Mouse (Mus musculus) G1E (cell line): ENCODE data around the gene Hmgcl. TPM values are rescaled to one million over a fixed set of nuclear protein-coding genes. Genes with fewer than 3 reads are reported as not detected.

Experiments used
- ATAC-seq: 2 replicates; pipeline ENCODE4 v1.8.0; 2016; ENCODE audit warnings: mild to moderate bottlenecking; ENCODE audit not compliant: insufficient number of reproducible peaks, poor library complexity, low FRiP score, severe bottlenecking; ENCODE audit errors: extremely low read depth
- DNase-seq: peaks from one replicate; pipeline ENCODE4 v3.0.0; 2012; ENCODE audit warnings: low spot score
- H3K27me3 ChIP-seq: 2 replicates; pipeline ENCODE4 v1.6.1; 2012; ENCODE audit warnings: mild to moderate bottlenecking, low read length, inconsistent platforms; ENCODE audit not compliant: insufficient read depth
- H3K36me3 ChIP-seq: replicated peaks from 2 replicates; pipeline ENCODE3; 2012; ENCODE audit warnings: mild to moderate bottlenecking, inconsistent platforms
- H3K4me1 ChIP-seq: 2 replicates; pipeline ENCODE4 v1.6.1; 2012; ENCODE audit warnings: low read depth, low read length, inconsistent platforms, mixed read lengths; ENCODE audit not compliant: insufficient read depth
- H3K4me3 ChIP-seq: 2 replicates; pipeline ENCODE4 v1.5.1; 2012; ENCODE audit warnings: low read depth, mild to moderate bottlenecking, inconsistent platforms, low read length, moderate library complexity, mixed read lengths
- H3K9me3 ChIP-seq: replicated peaks from 2 replicates; pipeline ENCODE4 v1.6.1; 2012; ENCODE audit warnings: inconsistent platforms
- CTCF ChIP-seq: IDR thresholded peaks from 2 replicates; pipeline ENCODE4 v1.5.1; 2012; ENCODE audit warnings: low read depth, low read length, inconsistent platforms, mixed read lengths
- GATA1 ChIP-seq: IDR thresholded peaks from 2 replicates; pipeline ENCODE4 v1.6.1; 2012; ENCODE audit warnings: borderline replicate concordance, low read length, inconsistent platforms, mixed read lengths
- GATA2 ChIP-seq: IDR thresholded peaks from 2 replicates; pipeline ENCODE4 v1.6.1; 2012; ENCODE audit warnings: low read depth, low read length, inconsistent platforms, borderline replicate concordance
- POLR2AphosphoS5 ChIP-seq: IDR thresholded peaks from 2 replicates; pipeline ENCODE4 v1.6.1; 2012; ENCODE audit warnings: low read depth, low read length, inconsistent platforms; ENCODE audit not compliant: insufficient replicate concordance
- TAL1 ChIP-seq: conservative IDR thresholded peaks from 2 replicates; pipeline ENCODE4 v1.6.1; 2012; ENCODE audit warnings: low read depth, low read length, inconsistent platforms, mixed read lengths
- polyA plus RNA-seq: library from polyadenylated mRNA; stranded (reverse); fragments of >175 nt; gene quantifications from 2 replicates; pipeline ENCODE4 v1.2.3, GENCODE M21; 2012
- total RNA-seq, 2 experiments: library from RNA; stranded (forward) in 1 of 2; stranded (reverse) in 1 of 2; fragments of 200-1000 nt in 1 of 2; fragments of >200 nt in 1 of 2; fragmentation: Nextera tagmentation in 1 of 2; gene quantifications; 2 replicates each; pipeline ENCODE4 v1.2.3; 2014 to 2017

Hmgcl gene
- total and polyA plus RNA-seq, 3 experiments, result 22.2 to 39.1 (median 33.3) TPM

- ATAC-seq, result no peak
Measured at GRCm38 (mm10) chr4:135943389-135943788, 2.9 kb upstream of the Hmgcl start.

DNA sequence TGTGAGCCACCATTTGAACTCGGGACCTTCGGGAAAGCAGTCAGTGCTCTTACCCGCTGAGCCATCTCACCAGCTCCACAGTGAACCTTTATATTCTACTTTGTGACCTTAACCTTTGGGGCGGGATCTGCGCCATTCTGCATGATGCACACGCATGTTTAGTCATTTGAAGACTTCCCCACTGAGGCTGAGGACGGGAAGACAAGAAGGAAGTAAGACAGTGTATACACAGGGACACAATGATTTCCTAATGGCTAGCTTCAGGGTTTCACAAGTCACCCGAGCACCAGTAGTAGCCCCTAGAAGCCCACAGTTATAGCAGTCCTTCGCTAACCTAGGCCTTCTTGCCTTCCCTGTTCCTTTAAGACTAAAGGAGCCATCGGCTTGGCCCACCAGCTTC lies 542 bp upstream of the Hmgcl start:
- Histone ChIP-seq H3K4me1 (peaks cover 39% of the 10 kb centered on the region), H3K9me3 (peaks cover 2% of the 10 kb centered on the region; the same call in 1 of the 2 replicates), H3K36me3 (peaks cover 47% of the 10 kb centered on the region), H3K27me3 (no peaks in the 10 kb centered on the region), H3K4me3 (peak overlapping the region; percentile 92; the same call in 1 of the 2 replicates)
- ATAC-seq (no peak), DNase-seq (no peak)
- TF ChIP-seq CTCF (no peak), GATA2 (no peak), GATA1 (no peak), POLR2AphosphoS5 (no peak), TAL1 (no peak)

More at GRCm38 (mm10) chr4:135943389-135943788, 2.9 kb upstream of the Hmgcl start:
- peaks cover 2% of the 10 kb centered on the region; the same call in 1 of the 2 replicates for H3K9me3 ChIP-seq
- no peak for TF ChIP-seq CTCF
- TF ChIP-seq GATA1, result no peak
- no peak for TF ChIP-seq GATA2
- TF ChIP-seq TAL1, result no peak
- TF ChIP-seq POLR2AphosphoS5, result no peak
- H3K27me3 ChIP-seq, result no peaks in the 10 kb centered on the region
- peaks cover 31% of the 10 kb centered on the region for H3K4me1 ChIP-seq
- no peak overlapping the region for H3K4me3 ChIP-seq
- DNase-seq, result no peak
- peaks cover 49% of the 10 kb centered on the region for H3K36me3 ChIP-seq

GRCm38 (mm10) chr4:135946659-135947301 lies 532 bp downstream of the Hmgcl start:
- Histone ChIP-seq H3K4me1 (peaks cover 39% of the 10 kb centered on the region), H3K27me3 (no peaks in the 10 kb centered on the region), H3K4me3 (peak overlapping the region; percentile 92), H3K9me3 (peaks cover 2% of the 10 kb centered on the region; the same call in 1 of the 2 replicates), H3K36me3 (peaks cover 47% of the 10 kb centered on the region)
- ATAC-seq (no peak), DNase-seq (peak; percentile 40)
- TF ChIP-seq GATA1, result no peak
- no peak for TF ChIP-seq CTCF
- TF ChIP-seq POLR2AphosphoS5, result no peak
- no peak for TF ChIP-seq GATA2
- no peak for TF ChIP-seq TAL1

DNA sequence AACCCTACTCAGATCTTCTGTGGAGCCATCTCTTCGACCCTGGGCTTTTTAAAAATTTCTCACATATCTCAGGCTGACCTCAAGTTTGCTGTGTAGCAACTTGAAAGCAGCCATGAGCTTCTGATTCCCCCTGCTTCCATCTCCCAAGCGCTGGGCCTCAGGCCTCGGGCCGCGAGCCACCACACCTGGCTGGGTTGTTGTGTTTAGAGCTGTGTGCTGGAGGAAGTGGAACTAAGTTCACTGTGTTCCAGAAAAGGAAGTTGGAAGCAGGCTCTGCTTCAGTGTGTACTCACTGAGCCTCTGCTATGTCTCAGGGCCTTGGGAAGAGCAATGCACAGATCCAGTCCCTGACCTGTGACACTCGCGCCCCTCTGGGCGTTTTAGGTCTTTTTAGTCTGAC lies 1.9 kb downstream of the Hmgcl start:
- ATAC-seq (no peak), DNase-seq (no peak)
- Histone ChIP-seq H3K27me3 (no peaks in the 10 kb centered on the region), H3K4me3 (peak overlapping the region; percentile 36; the same call in 1 of the 2 replicates), H3K4me1 (peaks cover 39% of the 10 kb centered on the region), H3K36me3 (peaks cover 52% of the 10 kb centered on the region), H3K9me3 (peaks cover 2% of the 10 kb centered on the region)
- TF ChIP-seq TAL1 (no peak), GATA1 (no peak), POLR2AphosphoS5 (no peak), CTCF (no peak), GATA2 (no peak)

- no peaks in the 10 kb centered on the region for H3K27me3 ChIP-seq
- H3K4me3 ChIP-seq, result no peak overlapping the region
- H3K36me3 ChIP-seq, result peaks cover 55% of the 10 kb centered on the region
- H3K4me1 ChIP-seq, result peaks cover 41% of the 10 kb centered on the region
- no peak for TF ChIP-seq GATA2
- TF ChIP-seq GATA1, result no peak
- TF ChIP-seq TAL1, result no peak
- no peak for TF ChIP-seq POLR2AphosphoS5
- TF ChIP-seq CTCF, result no peak
- ATAC-seq, result no peak
- H3K9me3 ChIP-seq, result peaks cover 2% of the 10 kb centered on the region
- no peak for DNase-seq
Measured at GRCm38 (mm10) chr4:135949475-135949874, 3.2 kb downstream of the Hmgcl start.

GRCm38 (mm10) chr4:135949911-135950310 lies 3.7 kb downstream of the Hmgcl start:
- no peak for DNase-seq
- Histone ChIP-seq H3K27me3 (no peaks in the 10 kb centered on the region), H3K4me3 (no peak overlapping the region), H3K9me3 (peaks cover 2% of the 10 kb centered on the region), H3K36me3 (peaks cover 59% of the 10 kb centered on the region), H3K4me1 (peaks cover 44% of the 10 kb centered on the region)
- no peak for ATAC-seq
- TF ChIP-seq GATA1, result no peak
- no peak for TF ChIP-seq GATA2
- no peak for TF ChIP-seq TAL1
- no peak for TF ChIP-seq CTCF
- no peak for TF ChIP-seq POLR2AphosphoS5

- DNase-seq (no peak), ATAC-seq (no peak)
- Histone ChIP-seq H3K4me1 (peaks cover 45% of the 10 kb centered on the region), H3K9me3 (peaks cover 2% of the 10 kb centered on the region), H3K4me3 (no peak overlapping the region), H3K36me3 (peaks cover 64% of the 10 kb centered on the region), H3K27me3 (no peaks in the 10 kb centered on the region)
- TF ChIP-seq TAL1 (no peak), POLR2AphosphoS5 (no peak), CTCF (no peak), GATA2 (no peak), GATA1 (no peak)
Measured at GRCm38 (mm10) chr4:135950365-135950764, 4.1 kb downstream of the Hmgcl start.
